Mouse (Mus musculus): ENCODE measurements around the gene Rbp2.

Gene Rbp2

DNA sequence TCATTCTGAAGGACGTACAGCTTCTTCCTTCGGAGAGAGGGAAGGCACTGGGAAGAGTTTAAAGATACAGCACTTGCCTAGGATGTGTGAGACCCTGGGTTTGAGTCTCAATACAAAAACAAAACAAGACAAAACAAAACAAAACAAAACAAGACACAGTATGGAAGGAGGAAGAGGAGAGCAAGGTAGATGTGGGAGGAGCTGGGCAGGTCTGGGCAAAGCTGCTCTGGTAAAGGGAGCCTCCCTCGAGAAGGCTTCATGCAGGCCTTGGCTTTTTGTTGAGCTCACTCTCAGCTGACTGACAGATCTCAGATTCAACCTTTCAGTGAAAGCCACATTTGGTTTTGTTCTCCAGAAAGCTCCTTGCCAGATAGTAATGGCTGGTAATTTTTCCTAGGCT, at the start of gene Rbp2:
TSS of gene Rbp2 (plus strand) at position 301 of the 400 bp plus-strand sequence.
- DNase-seq (ENCODE audit: low spot score in 2 of 2) = no peak

DNA sequence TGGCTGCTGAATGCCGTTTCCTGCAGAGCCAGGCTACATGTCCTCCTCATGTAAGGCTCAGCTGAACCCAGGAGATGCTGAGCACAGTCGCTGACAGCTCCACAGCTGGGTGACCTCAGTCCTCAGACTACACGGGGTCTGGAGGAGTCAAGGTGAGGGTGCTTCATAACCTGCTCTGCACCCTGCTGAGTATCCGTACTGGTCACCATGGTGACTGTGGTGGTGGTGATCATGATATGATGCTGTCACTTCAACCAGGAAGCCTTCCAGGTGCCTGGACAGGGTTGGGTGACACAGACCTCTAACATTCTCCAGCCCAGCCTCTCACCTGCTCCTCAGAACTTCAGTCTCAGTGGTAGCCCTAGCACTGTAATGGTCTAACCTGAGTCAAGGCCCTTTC, 48.1 kb upstream of the Rbp2 start:
- no peak for DNase-seq (ENCODE audit: low spot score in 2 of 2)

DNA sequence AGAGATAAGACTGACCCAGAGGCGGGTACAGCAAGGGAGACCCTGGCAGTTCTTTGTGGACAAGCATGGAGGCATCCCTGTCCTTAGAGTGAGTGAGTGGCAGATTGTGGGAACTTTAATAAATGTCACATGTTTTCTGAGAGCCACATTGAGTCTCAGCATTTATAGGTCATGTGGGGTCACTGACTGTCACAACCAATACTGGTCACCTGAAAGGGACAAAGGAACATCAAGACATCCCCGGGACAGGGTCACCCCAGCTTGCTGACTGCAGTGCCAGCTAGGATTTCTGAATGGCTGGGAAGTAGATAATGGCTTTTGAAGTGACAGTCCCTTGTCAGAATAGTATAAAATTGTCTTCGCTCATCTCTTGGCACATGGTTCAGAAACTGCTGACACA, 46.8 kb upstream of the Rbp2 start:
- no peak for DNase-seq (ENCODE audit: low spot score in 2 of 2)

DNA sequence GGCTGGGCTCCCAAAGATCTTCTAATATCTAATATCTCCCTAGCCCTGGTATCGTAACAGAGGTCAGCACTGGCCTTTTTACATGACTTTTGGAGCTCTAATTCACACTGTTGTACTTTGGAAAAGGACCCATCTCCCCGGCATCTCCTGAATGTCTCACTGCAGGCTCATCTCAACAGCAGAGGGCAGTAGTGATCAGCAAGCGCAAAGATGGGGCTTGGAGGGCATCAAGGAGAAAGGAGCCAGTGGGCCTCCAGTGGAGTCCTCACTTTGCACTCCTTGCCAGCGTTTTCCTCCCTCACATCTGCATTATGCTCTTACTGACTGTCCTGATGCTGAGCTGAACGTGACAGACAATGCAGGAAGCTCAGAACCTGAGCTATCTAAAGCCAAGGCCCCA, 43.3 kb upstream of the Rbp2 start:
- peak in 1 of 2 experiments; percentile 10 for DNase-seq (ENCODE audit: low spot score in 2 of 2)

- DNase-seq (ENCODE audit: low spot score in 2 of 2) = no peak
These were observed 40.4 kb upstream of the Rbp2 start for GRCm38 (mm10) chr9:98445359-98446149.

- DNase-seq (ENCODE audit: low spot score in 2 of 2) = no peak
These were observed 34.9 kb upstream of the Rbp2 start for GRCm38 (mm10) chr9:98450976-98451375.

GRCm38 (mm10) chr9:98466709-98467108, 19.2 kb upstream of the Rbp2 start:
- no peak for DNase-seq (ENCODE audit: low spot score in 2 of 2)

DNA sequence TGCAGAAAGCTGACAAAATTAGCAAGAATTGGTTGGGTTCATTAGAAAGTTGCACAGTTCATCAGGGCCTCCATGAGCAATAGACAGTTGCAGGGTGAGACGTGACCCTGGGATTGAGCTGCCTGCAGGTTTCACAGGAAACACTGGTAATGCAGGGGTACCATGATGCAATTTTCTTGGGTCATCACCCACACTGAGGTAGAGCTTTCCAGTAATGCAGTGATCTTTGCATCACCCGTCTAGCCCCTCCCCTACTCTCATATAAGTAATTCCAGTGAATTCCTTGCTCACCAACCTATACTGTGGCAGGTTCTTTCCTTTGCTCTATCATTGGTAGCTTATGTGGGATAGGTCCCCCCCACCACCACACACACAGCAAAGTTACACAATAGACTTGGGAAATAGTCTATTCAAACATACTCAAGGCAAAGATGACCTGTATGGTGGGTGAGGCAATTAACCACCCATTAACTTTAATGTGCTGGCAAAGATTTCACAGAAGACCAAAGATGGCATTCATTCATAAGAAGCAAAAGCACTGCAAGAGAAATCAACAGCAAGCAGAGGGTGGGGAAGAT, 5.7 kb upstream of the Rbp2 start:
- no peak for DNase-seq (ENCODE audit: low spot score in 2 of 2)

DNA sequence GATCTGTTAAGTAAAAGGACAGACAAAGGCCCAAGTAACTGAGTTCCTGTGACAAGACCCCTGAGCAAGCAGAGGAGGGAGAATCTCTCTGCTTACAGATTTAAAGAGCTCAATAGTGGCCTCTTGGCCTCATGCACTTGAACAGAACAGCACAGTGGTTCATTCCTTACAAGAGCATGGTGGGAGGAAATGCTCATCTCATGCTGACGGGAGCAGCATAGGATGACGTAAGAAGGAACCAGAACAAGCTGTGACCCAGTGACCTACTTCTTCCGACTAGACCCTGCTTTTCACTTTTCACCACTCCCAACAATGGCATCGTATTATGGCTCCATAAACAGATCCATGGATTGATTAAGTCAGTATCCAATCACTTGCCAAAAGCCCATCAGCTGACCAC, 3.7 kb upstream of the Rbp2 start:
- DNase-seq (ENCODE audit: low spot score in 2 of 2) = no peak

DNA sequence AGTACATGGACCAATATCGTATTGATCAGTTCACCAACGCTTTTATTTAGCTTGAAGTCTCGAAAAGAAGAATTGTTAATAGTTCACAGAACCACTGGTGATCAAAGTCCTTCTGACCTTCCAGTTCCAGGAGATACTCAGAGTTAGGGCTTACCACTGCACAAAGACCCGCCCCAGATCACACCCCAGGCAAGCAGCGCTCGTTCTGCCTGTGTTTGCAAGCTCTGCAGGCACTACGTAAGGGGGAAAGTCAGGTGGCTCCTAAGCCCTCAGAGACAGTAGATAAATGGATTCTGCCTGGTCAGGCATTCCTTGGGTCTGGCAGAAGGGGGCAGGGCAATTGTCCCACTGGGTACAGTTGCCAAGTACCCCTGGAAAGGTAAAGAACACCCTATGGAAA, 895 bp upstream of the Rbp2 start:
- no peak for DNase-seq (ENCODE audit: low spot score in 2 of 2)

GRCm38 (mm10) chr9:98487273-98487672, 1.4 kb downstream of the Rbp2 start:
- DNase-seq (ENCODE audit: low spot score in 2 of 2) = no peak

- no peak for DNase-seq (ENCODE audit: low spot score in 2 of 2)
These were observed 3.6 kb downstream of the Rbp2 start for GRCm38 (mm10) chr9:98489532-98489931.

DNA sequence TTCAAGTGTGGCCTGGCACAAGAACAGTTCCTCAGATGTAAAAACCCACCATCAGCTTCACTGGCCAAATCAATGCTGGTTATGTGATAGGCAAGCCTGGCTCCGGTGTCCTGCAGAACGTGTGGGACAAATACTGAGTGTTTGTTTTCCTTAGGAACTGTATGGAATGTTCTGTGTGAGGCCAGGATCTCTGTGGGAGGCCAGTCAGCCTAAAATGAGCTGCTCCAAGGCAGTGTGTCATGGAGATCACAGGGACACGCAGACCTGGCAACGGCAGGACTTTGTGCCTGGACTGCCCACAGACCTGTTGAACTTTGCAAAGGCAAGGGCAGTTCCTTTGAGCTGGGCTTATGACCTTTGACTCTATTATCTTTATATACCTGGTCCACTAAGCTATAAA, 4.2 kb downstream of the Rbp2 start:
- no peak for DNase-seq (ENCODE audit: low spot score in 2 of 2)

DNA sequence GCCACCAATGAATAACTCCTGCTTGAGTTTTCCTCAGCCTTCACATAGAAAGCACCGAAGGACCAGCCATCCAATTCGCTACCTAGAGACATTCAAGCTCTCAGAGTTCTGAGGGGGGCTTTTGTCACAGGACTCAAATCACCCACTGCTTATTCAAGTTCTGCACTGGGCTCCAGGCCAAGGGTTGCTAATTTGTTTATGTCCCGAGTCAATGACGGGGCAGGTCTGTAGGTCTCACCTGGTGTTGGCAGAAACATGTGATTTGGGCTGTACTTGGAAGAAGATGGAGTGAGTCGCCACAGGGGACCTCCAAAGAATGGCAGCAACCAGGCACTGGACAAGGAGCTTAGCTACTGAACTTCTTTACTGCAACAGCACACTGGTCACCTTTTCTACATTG, 5.2 kb downstream of the Rbp2 start:
- no peak for DNase-seq (ENCODE audit: low spot score in 2 of 2)

DNA sequence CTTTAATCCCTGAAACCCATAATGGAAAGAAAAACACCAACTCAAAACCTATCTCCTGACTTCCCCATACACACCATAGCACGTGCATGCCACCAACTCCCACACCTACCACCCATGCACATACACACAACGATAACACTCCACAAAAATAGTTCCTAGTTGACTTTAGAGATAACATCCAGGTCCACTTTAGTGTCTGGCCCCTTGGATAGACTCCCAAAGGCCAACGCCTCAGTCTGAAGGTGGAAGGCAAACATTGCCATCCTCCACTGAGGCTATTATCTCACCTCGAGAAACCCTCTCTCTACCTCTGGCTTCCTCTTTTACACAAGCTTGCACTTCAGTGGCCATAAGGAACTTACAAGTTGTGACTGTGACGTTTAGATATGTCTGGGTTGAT, 6.3 kb downstream of the Rbp2 start:
- no peak for DNase-seq (ENCODE audit: low spot score in 2 of 2)

- DNase-seq (ENCODE audit: low spot score in 2 of 2) = no peak
These were observed 6.9 kb downstream of the Rbp2 start for GRCm38 (mm10) chr9:98492821-98493220.

GRCm38 (mm10) chr9:98497157-98497556, 11.2 kb downstream of the Rbp2 start:
- DNase-seq (ENCODE audit: low spot score in 2 of 2) = no peak

GRCm38 (mm10) chr9:98497990-98498389, 12.1 kb downstream of the Rbp2 start:
- DNase-seq (ENCODE audit: low spot score in 2 of 2) = no peak

- DNase-seq (ENCODE audit: low spot score in 2 of 2) = no peak
These were observed 12.9 kb downstream of the Rbp2 start for GRCm38 (mm10) chr9:98498717-98499268.

DNA sequence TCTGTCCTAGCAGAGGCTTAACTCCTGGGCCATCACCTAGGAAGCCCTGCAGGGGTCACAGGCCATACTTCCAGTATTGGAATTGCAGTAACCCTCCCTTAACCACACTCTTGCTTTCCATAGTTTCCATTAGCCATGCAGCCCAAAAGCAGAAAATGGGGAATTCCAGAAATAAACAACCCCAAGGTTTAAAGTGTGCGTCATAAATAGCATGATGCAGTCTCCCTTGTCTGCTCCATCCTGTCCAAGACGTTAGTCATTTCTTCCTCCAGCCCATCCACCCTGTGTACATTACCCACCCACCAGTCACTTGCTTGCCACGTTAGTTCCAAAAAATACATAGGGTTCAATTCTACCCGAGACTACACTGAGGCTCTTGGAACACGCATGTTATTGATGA, 13.7 kb downstream of the Rbp2 start:
- DNase-seq (ENCODE audit: low spot score in 2 of 2) = no peak

DNA sequence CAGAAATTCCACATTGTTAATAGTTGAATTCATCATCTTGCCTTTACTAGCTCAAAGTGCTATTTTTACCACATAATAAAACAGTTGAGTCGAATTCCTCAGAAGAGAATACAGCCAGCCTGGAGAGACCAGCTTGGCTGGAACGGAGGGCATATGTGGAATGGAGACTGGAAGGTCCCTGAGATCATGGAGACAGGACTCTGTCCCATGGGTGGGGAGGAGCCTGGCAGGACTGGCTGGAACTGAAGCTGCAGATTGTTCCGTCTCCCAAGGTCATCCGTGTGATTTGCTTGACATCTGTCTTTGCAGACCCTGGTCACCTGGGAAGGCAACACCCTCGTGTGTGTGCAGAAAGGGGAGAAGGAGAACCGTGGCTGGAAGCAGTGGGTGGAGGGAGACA, 21.6 kb downstream of the Rbp2 start:
- DNase-seq (ENCODE audit: low spot score in 2 of 2) = no peak

GRCm38 (mm10) chr9:98510363-98511055, 24.6 kb downstream of the Rbp2 start:
- no peak for DNase-seq (ENCODE audit: low spot score in 2 of 2)

GRCm38 (mm10) chr9:98523872-98524271, 38.0 kb downstream of the Rbp2 start:
- no peak for DNase-seq (ENCODE audit: low spot score in 2 of 2)

All from thymus, postnatal 10 days (tissue).